Comparison of ENCODE assay signal across 20 mouse cellular contexts in genomic region chr3:38055627-38056026, GRCm38 (mm10).
"Had no signal": no experiment of that assay in that cellular context is flagged by ENCODE, and none has a peak within 500 bp of the region (broad histone marks: within the 10 kb centered on the region; RNA-seq: fewer than 3 reads in every experiment).

No protein-coding gene starts in this region.

- H3K36me3 ChIP-seq: liver, embryonic 12.5 days; midbrain, embryonic 10.5 days; midbrain, embryonic 12.5 days; neural tube, embryonic 13.5 days; neural tube, embryonic 15.5 days had no signal

- DNase-seq: lung, adult 18-20 months; lung, embryonic 14.5 days; lung, postnatal 10 days; lung, postnatal 4 days; midbrain, embryonic 14.5 days; retina, postnatal 1 day; right cerebral cortex, adult 18-20 months; right cerebral cortex, postnatal 25 days; right cerebral cortex, postnatal 4 days; thymus, adult 2 months; thymus, postnatal 25 days; thymus, postnatal 4 days had no signal

- ATAC-seq: liver, embryonic 12.5 days; midbrain, embryonic 16.5 days had no signal

- H3K9me3 ChIP-seq: liver, embryonic 12.5 days; midbrain, embryonic 10.5 days; midbrain, embryonic 12.5 days; neural tube, embryonic 13.5 days; neural tube, embryonic 15.5 days had no signal

- H3K27ac ChIP-seq: liver, embryonic 12.5 days; liver, embryonic 14.5 days; midbrain, embryonic 10.5 days; midbrain, embryonic 12.5 days; neural tube, embryonic 13.5 days; neural tube, embryonic 15.5 days had no signal

- H3K4me1 ChIP-seq: liver, embryonic 12.5 days; midbrain, embryonic 10.5 days; midbrain, embryonic 12.5 days; neural tube, embryonic 13.5 days; neural tube, embryonic 15.5 days had no signal

- H3K4me2 ChIP-seq: liver, embryonic 12.5 days; lung, embryonic 14.5 days; midbrain, embryonic 12.5 days; neural tube, embryonic 13.5 days; neural tube, embryonic 15.5 days had no signal

- H3K9ac ChIP-seq: liver, embryonic 12.5 days; liver, embryonic 14.5 days; lung, embryonic 14.5 days; midbrain, embryonic 12.5 days; neural tube, embryonic 13.5 days; neural tube, embryonic 15.5 days had no signal

- H3K27me3 ChIP-seq: liver, embryonic 12.5 days; midbrain, embryonic 12.5 days; neural tube, embryonic 13.5 days; neural tube, embryonic 15.5 days had no signal

- H3K4me3 ChIP-seq: liver, embryonic 12.5 days; midbrain, embryonic 10.5 days; midbrain, embryonic 12.5 days; myocyte; neural tube, embryonic 13.5 days; neural tube, embryonic 15.5 days had no signal
